24 mouse cellular contexts compared by ENCODE assay signal in genomic region chr8:78647846-78648245, GRCm38 (mm10).
DNase-seq lines count a peak whose midpoint lies in the region; ATAC-seq and TF ChIP-seq lines count a peak whose summit lies in the region.
"Had no signal": no experiment of that assay in that cellular context is flagged by ENCODE, and none has a peak within 500 bp of the region (broad histone marks: within the 10 kb centered on the region; RNA-seq: fewer than 3 reads in every experiment).

No protein-coding gene starts in this region.

- H3K4me3 ChIP-seq in lung, postnatal 0 days (ENCODE audit: low read depth, low read length), result no peak overlapping the region
- no peak overlapping the region for H3K4me3 ChIP-seq in embryonic facial prominence, embryonic 14.5 days (ENCODE audit: low read depth, low read length)
- no peak overlapping the region for H3K4me3 ChIP-seq in midbrain, embryonic 13.5 days (replicated peaks)
- H3K4me3 ChIP-seq in midbrain, embryonic 15.5 days, result no peak overlapping the region
- H3K4me3 ChIP-seq: forebrain, embryonic 10.5 days; forebrain, embryonic 13.5 days; heart, embryonic 12.5 days; heart, embryonic 15.5 days; hindbrain, embryonic 10.5 days; hindbrain, embryonic 13.5 days had no signal

- 0 out of 2 replicates have a peak, but pooled peaks cover 3% of the 10 kb centered on the region for H3K9me3 ChIP-seq in lung, postnatal 0 days (ENCODE audit: low read length)
- 0 out of 2 replicates have a peak, but pooled peaks cover 5% of the 10 kb centered on the region for H3K9me3 ChIP-seq in embryonic facial prominence, embryonic 14.5 days (ENCODE audit: control insufficient read depth, low read length)
- H3K9me3 ChIP-seq in midbrain, embryonic 13.5 days, result peaks cover 2% of the 10 kb centered on the region; the same call in 1 of the 2 replicates
- H3K9me3 ChIP-seq in midbrain, embryonic 15.5 days, result no peaks in the 10 kb centered on the region
- H3K9me3 ChIP-seq: heart, embryonic 15.5 days had no signal

- DNase-seq in lung, postnatal 0 days (ENCODE audit: low spot score), result peak; percentile 33
- no peak for DNase-seq in lung, postnatal 36 days
- DNase-seq in 3T3-L1 (ENCODE audit: low read depth, low spot score), result peak; percentile 55
- DNase-seq in NIH3T3 (ENCODE audit: low read depth), result peak; percentile 57
- peak; percentile 71 for DNase-seq in embryonic facial prominence, embryonic 14.5 days (ENCODE audit: low spot score)
- DNase-seq in spleen, postnatal 14 days (ENCODE audit: low spot score in 2 of 2), result no peak
- DNase-seq: adrenal gland, postnatal 14 days; cerebellum, adult 11 months; cerebellum, adult 2 months; cerebellum, adult 9-11 months; cerebellum, postnatal 25 days; gastrocnemius, postnatal 14 days; heart, postnatal 36 days had no signal

- H3K4me1 ChIP-seq in lung, postnatal 0 days (ENCODE audit: insufficient read depth, low read depth, low read length), result no peaks in the 10 kb centered on the region
- peaks cover 21% of the 10 kb centered on the region for H3K4me1 ChIP-seq in embryonic facial prominence, embryonic 14.5 days (ENCODE audit: control insufficient read depth, insufficient read depth, low read length)
- peaks cover 9% of the 10 kb centered on the region; the same call in 1 of the 2 replicates for H3K4me1 ChIP-seq in midbrain, embryonic 13.5 days (replicated peaks)
- H3K4me1 ChIP-seq in midbrain, embryonic 15.5 days, result no peaks in the 10 kb centered on the region

- no peak for TF ChIP-seq EP300 in lung, postnatal 0 days (IDR thresholded peaks at IDR 0.05)

- H3K36me3 ChIP-seq in lung, postnatal 0 days (ENCODE audit: insufficient read depth, low read length), result no peaks in the 10 kb centered on the region
- H3K36me3 ChIP-seq in embryonic facial prominence, embryonic 14.5 days (ENCODE audit: control insufficient read depth, insufficient read depth, low read length), result no peaks in the 10 kb centered on the region
- no peaks in the 10 kb centered on the region for H3K36me3 ChIP-seq in midbrain, embryonic 13.5 days
- no peaks in the 10 kb centered on the region for H3K36me3 ChIP-seq in midbrain, embryonic 15.5 days (replicated peaks)
- H3K36me3 ChIP-seq: heart, embryonic 15.5 days; hindbrain, embryonic 10.5 days had no signal

- H3K9ac ChIP-seq in lung, postnatal 0 days (replicated peaks; ENCODE audit: low read depth), result no peak overlapping the region
- no peak overlapping the region for H3K9ac ChIP-seq in embryonic facial prominence, embryonic 14.5 days (ENCODE audit: low read depth, low read length)
- no peak overlapping the region for H3K9ac ChIP-seq in midbrain, embryonic 13.5 days (replicated peaks)
- H3K9ac ChIP-seq in midbrain, embryonic 15.5 days, result no peak overlapping the region
- H3K9ac ChIP-seq: forebrain, embryonic 13.5 days; heart, embryonic 12.5 days; heart, embryonic 15.5 days; hindbrain, embryonic 13.5 days had no signal

- no peak; the same call in 1 of the 2 replicates for ATAC-seq in lung, postnatal 0 days
- ATAC-seq in embryonic facial prominence, embryonic 14.5 days (ENCODE audit: low read depth), result peak; percentile 64
- no peak for ATAC-seq in midbrain, embryonic 13.5 days
- ATAC-seq in midbrain, embryonic 15.5 days (replicated peaks), result no peak
- ATAC-seq: forebrain, embryonic 13.5 days; hindbrain, embryonic 16.5 days; Patski had no signal

- no peak overlapping the region for H3K27ac ChIP-seq in lung, postnatal 0 days (ENCODE audit: low read length)
- H3K27ac ChIP-seq in embryonic facial prominence, embryonic 14.5 days (replicated peaks; ENCODE audit: low read depth, low read length), result no peak overlapping the region
- H3K27ac ChIP-seq in midbrain, embryonic 13.5 days, result no peak overlapping the region
- H3K27ac ChIP-seq in midbrain, embryonic 15.5 days, result no peak overlapping the region
- H3K27ac ChIP-seq: forebrain, embryonic 10.5 days; forebrain, embryonic 13.5 days; gastrocnemius, adult 2 months; heart, embryonic 15.5 days; hindbrain, embryonic 10.5 days; hindbrain, embryonic 13.5 days had no signal

- no peak overlapping the region for H3K4me2 ChIP-seq in lung, postnatal 0 days (replicated peaks; ENCODE audit: low read depth, low read length)
- H3K4me2 ChIP-seq in embryonic facial prominence, embryonic 14.5 days (ENCODE audit: low read depth, low read length), result 0 out of 2 replicates have a peak overlapping the region, but pooled peaks have one; percentile 2
- no peak overlapping the region for H3K4me2 ChIP-seq in midbrain, embryonic 13.5 days (replicated peaks)
- H3K4me2 ChIP-seq in midbrain, embryonic 15.5 days, result no peak overlapping the region
- H3K4me2 ChIP-seq: forebrain, embryonic 13.5 days; heart, embryonic 12.5 days; heart, embryonic 15.5 days; hindbrain, embryonic 13.5 days had no signal

- TF ChIP-seq CTCF in lung, postnatal 0 days (IDR thresholded peaks at IDR 0.05), result no peak

- WGBS in lung, postnatal 0 days, result 29% methylated on average over 4 of the region's 4 CpGs
- 37% methylated on average over 4 of the region's 4 CpGs for WGBS in embryonic facial prominence, embryonic 14.5 days
- WGBS in midbrain, embryonic 13.5 days, result 77% methylated on average over 4 of the region's 4 CpGs
- WGBS in midbrain, embryonic 15.5 days, result 67% methylated on average over 4 of the region's 4 CpGs

- H3K27me3 ChIP-seq in lung, postnatal 0 days (replicated peaks; ENCODE audit: insufficient read depth, low read length), result no peaks in the 10 kb centered on the region
- no peaks in the 10 kb centered on the region for H3K27me3 ChIP-seq in embryonic facial prominence, embryonic 14.5 days (replicated peaks; ENCODE audit: control insufficient read depth, insufficient read depth, low read length)
- no peaks in the 10 kb centered on the region for H3K27me3 ChIP-seq in midbrain, embryonic 13.5 days
- no peaks in the 10 kb centered on the region for H3K27me3 ChIP-seq in midbrain, embryonic 15.5 days (replicated peaks)
- H3K27me3 ChIP-seq: forebrain, embryonic 13.5 days; heart, embryonic 12.5 days; heart, embryonic 15.5 days; hindbrain, embryonic 13.5 days; Patski had no signal

Comparison
In these comparisons a context has a peak if more than half of its experiments do, and no peak if none do; other contexts are left out.
1. DNase-seq: peak in lung, postnatal 0 days (single experiment), 3T3-L1 (single experiment), NIH3T3 (single experiment) and embryonic facial prominence, embryonic 14.5 days (single experiment); none in lung, postnatal 36 days (single experiment) and spleen, postnatal 14 days (0 of 2).